Mouse (Mus musculus) olfactory bulb, adult 2 months (tissue): ENCODE results near the gene Fstl3.

Source experiments
- CTCF ChIP-seq: fragments of 200-500 bp; IDR thresholded peaks from 2 replicates; pipeline ENCODE4 v1.5.1; 2012; ENCODE audit warnings: low read depth, mild to moderate bottlenecking, low read length, moderate library complexity; ENCODE audit not compliant: insufficient read depth
- POLR2A ChIP-seq: fragments of 200-500 bp; IDR thresholded peaks from 2 replicates; pipeline ENCODE4 v1.6.1; 2012; ENCODE audit warnings: mild to moderate bottlenecking, low read depth, low read length, moderate library complexity; ENCODE audit not compliant: insufficient read depth

- TF ChIP-seq POLR2A (no peak), CTCF (no peak)
These were observed 16.4 kb upstream of the Fstl3 start for GRCm38 (mm10) chr10:79760603-79761143.
